Mouse (Mus musculus): ENCODE results near the gene Sgo1. TPM values are rescaled to one million over a fixed set of nuclear protein-coding genes. Genes with fewer than 3 reads are reported as not detected.

Sgo1 gene
- total and polyA plus RNA-seq, 3 experiments: 19.4 to 56.8 (median 35.2) TPM

GRCm38 (mm10) chr17:53664703-53665382 is 24.3 kb downstream of the Sgo1 start:
- H3K27me3 ChIP-seq (replicated peaks): no peaks in the 10 kb centered on the region
- no peak overlapping the region for H3K4me2 ChIP-seq (ENCODE audit: insufficient read depth, low read depth, poor library complexity, severe bottlenecking)
- TF ChIP-seq MXI1 (IDR thresholded peaks at IDR 0.05; ENCODE audit: low read depth, low read length) (no peak), GABPA (IDR thresholded peaks at IDR 0.05; ENCODE audit: insufficient replicate concordance, low read depth, low read length) (no peak)
- dilution Hi-C loops (cut with MboI; ENCODE audit: extremely low pct_ligation_motif_present, extremely low pct_unique_long_range_greater_than_20kb, low sequenced_read_pairs): no loop called here
- no peaks in the 10 kb centered on the region for H3K9me3 ChIP-seq (replicated peaks; ENCODE audit: low read length)
- peaks cover 0 to 6% of the 10 kb centered on the region in 2 experiments; a peak in 1 of 4 replicates for H3K4me1 ChIP-seq (ENCODE audit: control insufficient read depth in 1 of 2, insufficient read depth in 2 of 2)
- no peaks in the 10 kb centered on the region for H3K79me2 ChIP-seq (replicated peaks; ENCODE audit: control insufficient read depth, extremely low read depth, insufficient read depth, poor library complexity, severe bottlenecking)
- no peak overlapping the region for H3K27ac ChIP-seq (ENCODE audit: insufficient read depth, low read depth)
- H3K9ac ChIP-seq (ENCODE audit: insufficient read depth, low read depth): no peak overlapping the region
- in situ Hi-C loops (cut with MboI; ENCODE audit: low pct_ligation_motif_present, low pct_unique_long_range_greater_than_20kb, low sequenced_read_pairs): no loop called here
- no peak for DNase-seq (ENCODE audit: extremely low read depth)
- peaks cover 18 to 60% of the 10 kb centered on the region in 2 experiments for H3K36me3 ChIP-seq (replicated peaks in 1 of 2; ENCODE audit: control insufficient read depth in 1 of 2, insufficient read depth in 1 of 2, low read length in 1 of 2)
- no peak overlapping the region for H3K4me3 ChIP-seq (replicated peaks in 1 of 3; ENCODE audit: low read depth in 2 of 3, low read length in 2 of 3, poor library complexity in 1 of 3)

- Histone ChIP-seq H3K4me1 (ENCODE audit: control insufficient read depth in 1 of 2, insufficient read depth in 2 of 2) (peaks cover 0 to 6% of the 10 kb centered on the region in 2 experiments; a peak in 1 of 4 replicates), H3K9me3 (replicated peaks; ENCODE audit: low read length) (no peaks in the 10 kb centered on the region), H3K27me3 (replicated peaks) (no peaks in the 10 kb centered on the region), H3K36me3 (replicated peaks in 1 of 2; ENCODE audit: control insufficient read depth in 1 of 2, insufficient read depth in 1 of 2, low read length in 1 of 2) (peaks cover 12 to 55% of the 10 kb centered on the region in 2 experiments), H3K9ac (ENCODE audit: insufficient read depth, low read depth) (no peak overlapping the region), H3K79me2 (replicated peaks; ENCODE audit: control insufficient read depth, extremely low read depth, insufficient read depth, poor library complexity, severe bottlenecking) (no peaks in the 10 kb centered on the region), H3K27ac (ENCODE audit: insufficient read depth, low read depth) (no peak overlapping the region), H3K4me2 (ENCODE audit: insufficient read depth, low read depth, poor library complexity, severe bottlenecking) (no peak overlapping the region), H3K4me3 (replicated peaks in 1 of 3; ENCODE audit: low read depth in 2 of 3, low read length in 2 of 3, poor library complexity in 1 of 3) (no peak overlapping the region)
- in situ Hi-C loops (cut with MboI; ENCODE audit: low pct_ligation_motif_present, low pct_unique_long_range_greater_than_20kb, low sequenced_read_pairs) (no loop called here), dilution Hi-C loops (cut with MboI; ENCODE audit: extremely low pct_ligation_motif_present, extremely low pct_unique_long_range_greater_than_20kb, low sequenced_read_pairs) (no loop called here)
- TF ChIP-seq MXI1 (IDR thresholded peaks at IDR 0.05; ENCODE audit: low read depth, low read length) (no peak), MAX (IDR thresholded peaks at IDR 0.05; ENCODE audit: low read length) (no peak), JUND (conservative IDR thresholded peaks at IDR 0.05; ENCODE audit: low read depth, low read length) (no peak), UBTF (IDR thresholded peaks at IDR 0.05; ENCODE audit: low read depth, low read length) (no peak), RAD21 (IDR thresholded peaks at IDR 0.05; ENCODE audit: low read depth, low read length) (no peak), E2F4 (IDR thresholded peaks at IDR 0.05; ENCODE audit: insufficient replicate concordance, low read depth, low read length) (no peak)
- no peak for DNase-seq (ENCODE audit: extremely low read depth)
Observed at GRCm38 (mm10) chr17:53664267-53664666, 24.9 kb downstream of the Sgo1 start.

GRCm38 (mm10) chr17:53661056-53661840 is 27.9 kb downstream of the Sgo1 start:
- Histone ChIP-seq H3K9me3 (replicated peaks; ENCODE audit: low read length) (no peaks in the 10 kb centered on the region), H3K4me1 (ENCODE audit: control insufficient read depth in 1 of 2, insufficient read depth in 2 of 2) (peaks cover 0 to 6% of the 10 kb centered on the region in 2 experiments; a peak in 1 of 4 replicates), H3K9ac (ENCODE audit: insufficient read depth, low read depth) (no peak overlapping the region), H3K4me3 (replicated peaks in 1 of 3; ENCODE audit: low read depth in 2 of 3, low read length in 2 of 3, poor library complexity in 1 of 3) (no peak overlapping the region), H3K36me3 (replicated peaks in 1 of 2; ENCODE audit: control insufficient read depth in 1 of 2, insufficient read depth in 1 of 2, low read length in 1 of 2) (peaks cover 13 to 43% of the 10 kb centered on the region in 2 experiments), H3K4me2 (ENCODE audit: insufficient read depth, low read depth, poor library complexity, severe bottlenecking) (no peak overlapping the region), H3K79me2 (replicated peaks; ENCODE audit: control insufficient read depth, extremely low read depth, insufficient read depth, poor library complexity, severe bottlenecking) (no peaks in the 10 kb centered on the region), H3K27me3 (replicated peaks) (no peaks in the 10 kb centered on the region), H3K27ac (ENCODE audit: insufficient read depth, low read depth) (no peak overlapping the region)
- in situ Hi-C loops (cut with MboI; ENCODE audit: low pct_ligation_motif_present, low pct_unique_long_range_greater_than_20kb, low sequenced_read_pairs): no loop called here
- dilution Hi-C loops (cut with MboI; ENCODE audit: extremely low pct_ligation_motif_present, extremely low pct_unique_long_range_greater_than_20kb, low sequenced_read_pairs): no loop called here
- TF ChIP-seq ETS1 (conservative IDR thresholded peaks at IDR 0.05; ENCODE audit: low read depth, low read length) (no peak), SIN3A (IDR thresholded peaks at IDR 0.05; ENCODE audit: low read length) (no peak), SMC3 (IDR thresholded peaks at IDR 0.05; ENCODE audit: low read depth, low read length) (no peak), ZMIZ1 (IDR thresholded peaks at IDR 0.05; ENCODE audit: low read depth, low read length) (no peak), JUND (conservative IDR thresholded peaks at IDR 0.05; ENCODE audit: low read depth, low read length) (no peak), ELF1 (IDR thresholded peaks at IDR 0.05; ENCODE audit: low read depth, low read length) (no peak)
- no peak for DNase-seq (ENCODE audit: extremely low read depth)
